Mouse (Mus musculus) cerebellum, adult 18-20 months (tissue): ENCODE results near the gene Trim45.

Experiments used
- DNase-seq, 2 experiments: peaks; one replicate each; pipeline ENCODE4 v3.0.0; 2021

Gene Trim45

DNA sequence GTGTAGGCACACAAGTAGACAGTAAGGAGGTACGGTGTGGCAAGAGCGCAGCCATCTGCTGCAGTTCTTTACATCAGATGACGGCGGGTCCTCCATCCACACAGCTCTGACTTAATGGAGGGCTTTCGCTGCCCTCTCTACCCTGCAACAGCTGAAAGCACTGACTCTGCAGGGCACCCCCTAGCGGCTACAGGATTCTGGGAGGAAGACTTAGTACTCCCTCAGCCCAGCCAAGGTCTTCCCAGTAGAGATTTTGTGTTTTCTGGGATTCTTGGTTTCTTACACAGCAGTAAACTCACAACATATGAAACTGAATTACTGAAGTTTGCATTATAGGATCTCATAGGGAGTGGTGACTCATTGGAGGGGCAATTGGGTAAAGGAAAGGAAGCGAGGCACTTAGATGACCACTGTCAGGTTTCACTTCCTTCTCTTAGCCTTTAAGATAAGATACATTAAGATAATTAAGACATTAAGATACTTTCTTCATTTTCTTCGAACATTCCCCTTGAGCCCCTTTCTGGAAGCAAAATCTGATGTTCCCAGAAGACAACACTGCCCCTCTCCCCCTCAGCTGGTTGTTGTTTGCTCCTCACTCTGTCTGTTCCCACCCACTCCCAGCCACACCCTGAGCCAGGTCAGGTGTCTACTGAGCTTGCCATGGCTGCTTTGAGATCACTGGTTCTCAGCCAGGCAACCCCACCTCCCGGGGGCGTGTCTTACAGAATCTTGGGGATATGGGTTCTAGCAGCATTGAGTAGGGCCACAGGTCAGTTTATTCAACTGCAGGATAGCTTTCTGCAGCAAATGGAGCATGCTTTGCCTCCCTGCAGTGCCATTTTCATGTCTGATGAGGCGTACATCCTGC, 10.3 kb downstream of the Trim45 start:
- DNase-seq: no peak

DNA sequence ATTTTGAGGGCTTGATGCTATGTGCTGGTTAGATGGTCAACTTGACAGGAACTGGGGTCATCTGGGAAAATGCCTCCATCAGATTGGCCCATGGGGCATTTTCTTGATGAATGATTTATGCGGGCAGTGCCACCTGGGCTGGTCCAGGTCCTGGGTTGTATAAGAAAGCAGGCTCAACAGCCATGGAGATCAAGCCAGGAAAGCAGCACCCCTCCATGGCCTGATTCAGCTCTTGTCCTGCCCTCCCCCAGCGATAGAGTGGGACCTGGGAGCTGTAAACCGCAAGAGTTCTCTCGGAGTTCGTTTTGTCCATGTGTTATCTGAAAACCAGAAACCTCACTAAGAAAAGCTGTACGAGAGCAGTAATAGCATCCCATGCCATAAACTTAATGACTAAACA, 13.5 kb downstream of the Trim45 start:
- no peak for DNase-seq

DNA sequence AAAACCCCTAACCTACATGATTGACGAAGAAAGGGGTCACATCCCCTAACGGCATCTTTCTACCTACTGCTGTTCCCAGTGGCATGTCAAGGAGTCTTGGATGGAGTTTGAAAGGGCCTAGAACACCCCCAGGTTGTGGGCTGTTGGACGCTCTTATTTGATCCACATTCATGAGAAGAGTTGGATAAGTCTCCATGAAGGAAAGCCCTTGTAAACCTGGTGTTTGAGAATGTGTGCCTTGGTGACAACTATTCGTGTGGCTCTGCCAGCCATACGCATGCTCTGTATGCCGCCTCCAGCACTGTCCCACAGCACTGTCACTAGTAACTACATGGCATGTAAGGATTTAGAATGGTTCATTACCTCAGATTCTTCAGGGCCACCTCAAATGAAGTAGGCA, 14.2 kb downstream of the Trim45 start:
- DNase-seq: no peak

GRCm38 (mm10) chr3:100938211-100938610, 16.2 kb downstream of the Trim45 start:
- no peak for DNase-seq

- no peak for DNase-seq
Observed at GRCm38 (mm10) chr3:100940496-100941037, 18.6 kb downstream of the Trim45 start.

DNA sequence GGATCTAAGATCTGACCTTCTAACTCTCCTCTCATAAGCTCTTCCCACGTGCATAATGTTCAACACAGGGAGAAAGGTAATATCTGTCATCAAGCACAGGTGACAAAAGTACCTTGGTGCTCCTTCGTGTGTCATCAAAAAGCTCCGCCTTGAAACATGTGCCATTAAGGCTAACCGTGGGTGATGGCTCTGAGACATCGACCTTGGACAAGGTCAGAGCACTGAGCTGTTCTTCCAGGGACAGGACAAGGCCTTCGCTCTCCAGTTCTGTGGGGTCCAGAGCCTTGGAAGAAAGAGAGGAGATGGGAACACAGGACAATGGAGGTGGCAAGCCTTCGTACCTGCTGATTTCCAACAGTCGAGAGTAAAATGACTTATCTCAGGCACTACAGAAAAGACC, 25.3 kb downstream of the Trim45 start:
- DNase-seq: no peak

DNA sequence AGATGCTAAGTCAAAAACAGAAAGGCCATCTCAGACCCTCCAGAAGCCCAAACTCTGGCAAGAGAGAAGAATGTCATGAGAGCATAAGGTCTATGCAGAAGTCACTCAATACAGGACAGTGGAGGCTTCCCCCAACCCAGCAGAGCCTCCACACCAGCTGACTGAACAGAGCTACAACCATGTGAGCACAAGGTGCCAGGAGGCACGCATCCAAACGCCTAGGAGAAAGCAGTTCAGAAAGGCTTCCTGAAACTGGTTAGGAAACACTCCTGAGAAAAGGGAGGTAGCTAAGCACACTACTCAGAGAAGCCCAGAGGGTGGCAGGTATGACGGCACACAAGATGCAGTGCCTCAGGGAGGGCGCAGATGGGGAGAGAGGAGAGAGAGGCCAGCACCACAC, 29.5 kb downstream of the Trim45 start:
- no peak for DNase-seq

DNA sequence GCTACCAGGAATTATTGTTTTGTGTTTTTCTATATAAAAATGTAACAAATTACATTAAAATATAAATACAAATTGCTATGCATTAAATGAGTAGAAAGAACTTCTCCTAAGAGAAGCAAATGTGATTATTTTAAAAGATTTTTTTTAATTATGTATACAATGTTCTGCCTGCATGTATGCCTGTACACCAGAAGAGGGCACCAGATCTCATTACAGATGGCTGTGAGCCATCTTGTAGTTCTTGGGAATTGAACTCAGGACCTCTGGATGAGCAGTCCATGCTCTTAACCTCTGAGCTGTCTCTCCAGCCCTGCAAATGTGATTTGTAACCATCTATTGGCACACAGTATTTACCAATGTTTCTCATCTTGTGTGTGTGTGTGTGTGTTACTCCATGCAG, 32.6 kb downstream of the Trim45 start:
- no peak for DNase-seq

DNA sequence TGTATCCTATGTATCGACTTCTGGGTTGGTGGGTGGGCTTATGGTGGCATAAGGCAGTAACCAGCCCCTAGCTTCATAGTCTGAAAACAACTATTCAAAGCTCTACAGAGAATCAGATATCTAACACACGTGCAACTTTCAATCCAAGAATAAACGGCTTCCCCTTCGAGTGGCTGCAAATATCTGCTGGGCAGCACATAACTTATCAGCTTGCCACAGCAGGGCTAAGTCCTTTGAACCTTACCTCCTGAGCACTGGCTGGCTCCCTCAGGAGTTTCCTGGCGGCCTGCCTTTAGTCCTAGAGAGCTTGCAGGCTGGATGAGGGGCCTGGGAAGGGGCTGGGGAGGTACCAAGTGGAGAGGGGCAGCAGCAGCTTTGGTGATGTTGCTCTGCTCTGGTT, 39.0 kb downstream of the Trim45 start:
- DNase-seq: no peak

DNA sequence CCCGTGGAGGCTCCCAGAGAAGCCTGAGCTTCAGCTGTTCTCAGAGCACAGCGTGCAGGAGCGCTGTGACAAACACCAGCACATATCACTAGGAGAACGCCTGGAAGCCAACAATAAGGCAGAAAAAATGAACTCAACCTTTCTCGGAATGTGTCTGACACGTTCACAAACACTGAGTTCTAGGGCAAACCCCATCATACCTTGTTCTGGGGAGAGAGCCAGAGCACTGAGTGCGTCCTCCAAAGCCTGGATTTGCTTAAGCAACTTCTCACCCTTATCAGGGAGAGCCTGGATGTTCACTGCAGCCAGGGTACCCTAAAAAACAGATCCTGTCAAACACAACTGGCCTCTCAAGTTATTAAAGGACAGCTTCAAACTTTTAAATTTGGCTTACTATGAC, 39.5 kb downstream of the Trim45 start:
- no peak for DNase-seq

GRCm38 (mm10) chr3:100963849-100964542, 42.0 kb downstream of the Trim45 start:
- peak; percentile 29 to 33 for DNase-seq

- DNase-seq: peak; percentile 89 to 90
Observed at GRCm38 (mm10) chr3:100969176-100969917, 47.3 kb downstream of the Trim45 start, which contains the start of gene Ttf2. Gene Ttf2 (minus strand): TSS chr3:100969663.

DNA sequence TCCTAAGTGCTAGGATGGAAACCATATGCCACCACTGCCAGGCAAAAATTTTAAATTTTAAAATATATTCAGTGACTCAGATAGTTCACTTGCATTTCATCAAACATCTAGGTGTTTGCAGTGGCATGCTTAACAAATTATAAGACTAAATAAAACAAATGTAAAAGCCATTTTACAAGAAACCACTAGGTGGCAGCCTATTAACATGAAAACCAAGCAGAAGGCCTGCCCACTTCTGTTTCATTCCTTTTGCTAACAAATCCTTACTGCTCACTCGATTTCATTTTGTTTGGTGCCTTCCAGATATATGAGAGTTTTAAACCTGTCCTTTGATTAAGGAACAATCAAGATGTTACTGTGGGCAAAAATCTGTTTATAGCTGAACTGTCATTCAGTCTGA, 51.9 kb downstream of the Trim45 start:
- no peak for DNase-seq

DNA sequence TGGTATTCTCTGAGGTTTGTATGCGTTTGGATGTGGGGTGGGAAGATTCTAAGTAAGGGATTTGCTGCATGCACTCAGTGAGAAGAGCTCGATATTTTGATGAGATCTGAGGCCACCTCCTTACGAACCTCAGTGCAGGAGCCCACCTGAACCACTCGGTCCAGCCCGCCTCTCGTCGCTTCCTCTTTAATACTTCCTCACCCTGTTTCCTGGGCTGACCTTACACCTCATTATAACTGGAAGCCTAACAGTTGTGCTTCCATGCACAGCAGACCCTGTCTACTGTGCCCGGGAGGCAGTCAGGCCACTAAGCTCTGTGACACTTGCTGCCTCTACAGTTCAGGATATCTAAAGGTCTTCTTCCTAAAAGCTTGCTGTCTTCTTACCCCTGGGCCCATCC, 57.3 kb downstream of the Trim45 start:
- DNase-seq: no peak
